Mouse (Mus musculus): ENCODE results near the gene Mepce.

Mepce gene

DNA sequence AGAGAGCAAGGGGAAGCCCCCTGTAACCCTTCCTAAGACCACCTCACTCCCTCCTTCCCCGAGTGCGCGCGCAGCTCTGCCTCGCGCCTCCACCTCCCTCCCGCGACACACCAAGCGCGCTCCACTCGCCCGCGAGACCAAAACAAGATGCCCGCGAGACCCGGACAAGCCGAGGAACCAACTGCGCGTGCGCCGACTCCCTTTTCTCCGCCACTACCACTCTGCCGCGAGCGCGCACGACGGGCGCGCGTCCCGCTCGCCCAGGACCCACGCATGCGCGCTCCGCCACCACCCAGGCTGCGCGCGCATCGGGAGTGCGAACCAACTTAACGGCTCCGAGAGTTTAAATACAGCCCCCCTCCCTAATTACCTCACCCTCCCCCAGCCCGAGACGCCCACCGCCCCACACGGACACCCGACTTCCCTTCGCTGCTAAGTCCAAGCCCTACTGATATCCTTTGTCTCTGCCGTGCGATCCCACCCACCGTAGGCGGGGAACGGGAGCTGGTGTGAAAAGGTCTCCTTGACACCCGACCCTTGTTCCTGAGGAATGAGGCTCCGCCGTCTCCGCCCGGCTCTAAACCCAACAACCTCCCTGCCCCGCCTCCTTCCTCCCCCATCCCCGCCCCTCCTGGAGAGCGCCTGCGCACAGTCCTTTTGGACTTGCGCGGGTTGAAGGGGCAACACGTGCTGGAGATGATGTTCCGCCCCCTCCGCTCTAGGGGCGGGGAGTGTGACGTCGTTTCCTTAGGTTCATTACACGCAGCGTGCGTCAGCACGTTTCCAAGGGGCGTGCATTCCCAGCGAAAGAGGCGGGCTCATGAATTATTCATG lies 1.1 kb downstream of the Mepce start:
- DNase-seq = peak; percentile 100

DNA sequence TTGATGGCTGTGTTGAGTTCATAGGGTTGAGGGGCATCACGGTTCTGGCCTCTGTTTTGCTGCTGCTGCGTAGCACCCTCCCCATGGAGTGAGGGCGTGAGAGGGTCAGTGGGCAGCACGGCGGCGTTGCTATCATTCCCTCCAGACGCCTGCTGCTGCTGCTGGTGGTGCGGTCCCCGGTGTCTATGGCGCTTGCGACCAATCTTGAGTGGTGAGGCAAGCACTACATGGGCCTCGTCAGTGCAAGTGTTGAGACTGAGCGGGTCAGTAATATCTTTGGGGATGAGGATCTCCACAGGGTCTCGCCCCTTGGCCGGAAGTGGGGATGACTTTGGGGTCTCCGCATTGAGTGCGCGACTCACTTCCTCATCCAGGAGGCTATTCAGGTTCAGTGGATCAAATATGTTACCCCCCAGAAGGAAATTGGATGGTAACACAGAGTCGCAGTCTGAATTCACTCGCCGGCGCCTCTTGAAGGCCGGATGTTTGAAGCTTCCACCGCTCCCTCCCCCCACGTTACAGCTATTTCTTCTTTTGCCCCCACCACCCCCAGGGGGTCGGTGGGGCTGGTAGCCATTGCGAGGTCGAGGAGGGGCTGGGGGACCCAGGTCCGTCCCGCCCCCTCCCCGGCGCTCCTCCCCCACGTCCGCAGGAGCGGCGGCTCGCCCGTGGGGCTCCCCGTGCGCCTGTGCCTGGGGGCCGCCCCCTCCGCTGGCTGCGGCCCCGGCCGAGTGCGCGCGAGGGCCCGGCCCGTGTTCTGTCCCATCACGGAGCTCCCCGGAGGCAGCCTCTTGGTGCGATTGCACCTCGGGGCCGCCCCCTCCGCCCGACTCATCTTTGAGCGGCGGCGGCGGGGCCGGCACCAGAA lies 2.1 kb downstream of the Mepce start:
- DNase-seq = peak; percentile 50

DNA sequence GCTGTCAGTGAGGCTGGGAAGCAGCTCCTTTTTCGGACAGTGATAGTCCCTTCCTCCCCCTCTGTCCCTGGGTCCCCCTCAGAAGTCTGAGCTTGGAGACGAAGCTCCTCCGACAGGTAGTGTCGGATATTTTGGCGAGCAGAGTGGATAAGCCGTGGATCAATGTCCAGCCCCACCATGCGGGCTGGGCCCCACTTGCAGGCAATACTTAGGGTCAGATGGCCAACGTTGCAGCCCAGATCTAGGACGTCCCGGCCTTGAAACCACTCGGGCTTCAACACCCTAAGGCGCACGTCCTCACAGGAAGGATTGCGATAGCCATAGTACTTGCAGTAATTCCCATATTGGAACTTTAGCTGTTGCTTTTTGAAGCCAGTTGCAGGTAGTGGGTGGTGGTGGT lies 2.9 kb downstream of the Mepce start:
- peak; percentile 27 for DNase-seq

DNA sequence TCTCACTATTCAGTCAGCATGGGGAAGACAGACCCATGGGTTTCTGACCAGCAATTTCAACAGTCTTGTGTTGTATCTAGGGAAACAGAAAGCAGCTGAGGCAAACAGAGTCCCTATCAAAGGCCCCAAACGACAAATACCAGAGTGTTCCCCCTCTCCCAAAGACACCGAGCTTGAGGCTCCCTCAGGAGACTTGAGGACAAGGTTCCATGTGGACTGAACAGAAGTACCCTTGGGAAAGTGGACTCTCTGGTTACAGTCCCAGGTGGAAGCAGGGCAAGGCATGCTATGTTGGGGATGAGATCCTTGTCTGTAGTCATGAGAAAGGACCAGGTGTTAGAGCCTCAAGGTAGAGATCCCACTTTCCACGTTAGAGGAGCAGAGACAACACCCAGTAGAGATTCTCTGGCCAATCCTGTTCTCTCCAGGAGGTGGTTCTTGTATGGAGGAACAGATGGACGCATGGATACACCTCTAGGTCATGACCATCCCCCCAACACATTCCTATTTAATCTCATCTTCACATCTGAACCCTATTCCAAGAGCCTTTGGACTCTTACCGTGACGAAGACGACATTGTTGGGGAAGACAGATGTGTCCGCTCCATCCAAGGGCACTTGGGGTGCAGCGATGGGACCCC lies 3.4 kb downstream of the Mepce start:
- DNase-seq = no peak

DNA sequence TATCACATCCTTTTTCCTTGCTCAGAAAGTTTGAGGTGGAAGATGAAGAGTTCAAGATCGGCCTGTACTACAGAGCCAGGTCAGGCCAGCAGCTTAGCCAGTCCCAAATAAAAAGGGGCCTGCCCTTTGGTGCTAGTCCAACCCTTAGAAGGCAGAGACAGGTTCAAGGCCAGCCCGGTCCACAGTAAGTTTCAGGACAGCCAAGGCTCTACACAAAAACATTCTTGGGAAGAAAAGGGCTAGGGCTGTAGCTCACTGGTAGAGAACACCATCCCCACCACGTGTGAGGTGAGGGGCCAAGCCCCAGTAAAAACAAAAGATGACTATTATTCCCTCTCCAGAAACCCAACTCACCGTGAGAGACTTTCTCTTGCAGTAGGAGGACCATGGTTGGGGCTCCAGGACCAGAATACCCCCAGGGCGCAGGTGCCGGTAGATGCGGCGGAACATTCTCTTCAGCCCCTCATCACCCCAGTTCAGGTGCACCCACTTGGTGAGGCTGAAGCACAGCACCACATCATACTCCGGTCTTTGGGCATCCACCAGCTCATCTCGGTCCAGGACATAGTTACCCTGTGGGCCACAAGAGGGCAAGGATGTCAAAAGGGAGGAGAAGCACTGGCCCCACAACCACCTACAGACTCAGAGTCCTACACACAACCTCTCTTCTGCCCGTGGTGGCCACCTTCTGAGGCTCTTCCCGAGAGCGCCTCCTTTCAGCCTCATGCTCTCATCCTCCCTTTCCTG lies 4.5 kb downstream of the Mepce start:
- DNase-seq = peak; percentile 21

DNA sequence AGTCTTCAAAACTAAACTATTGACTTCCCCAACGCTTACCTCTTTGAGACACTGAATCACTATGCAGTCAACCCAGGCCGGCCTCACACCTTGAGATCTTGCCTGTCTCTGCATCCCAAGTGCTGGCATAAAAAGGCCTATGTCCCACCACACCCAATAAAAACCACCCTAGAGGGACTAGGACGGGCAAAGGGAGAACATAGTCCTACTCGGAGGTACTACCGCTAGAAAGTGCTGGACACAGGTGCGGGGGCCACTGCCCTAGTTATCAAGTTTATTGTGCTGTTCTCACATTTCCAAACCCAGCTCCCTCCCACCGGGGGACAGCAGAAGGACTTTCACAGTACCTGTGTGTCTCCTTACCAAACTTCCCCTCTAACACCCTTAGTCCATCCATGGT lies 5.8 kb downstream of the Mepce start:
- no peak for DNase-seq

DNA sequence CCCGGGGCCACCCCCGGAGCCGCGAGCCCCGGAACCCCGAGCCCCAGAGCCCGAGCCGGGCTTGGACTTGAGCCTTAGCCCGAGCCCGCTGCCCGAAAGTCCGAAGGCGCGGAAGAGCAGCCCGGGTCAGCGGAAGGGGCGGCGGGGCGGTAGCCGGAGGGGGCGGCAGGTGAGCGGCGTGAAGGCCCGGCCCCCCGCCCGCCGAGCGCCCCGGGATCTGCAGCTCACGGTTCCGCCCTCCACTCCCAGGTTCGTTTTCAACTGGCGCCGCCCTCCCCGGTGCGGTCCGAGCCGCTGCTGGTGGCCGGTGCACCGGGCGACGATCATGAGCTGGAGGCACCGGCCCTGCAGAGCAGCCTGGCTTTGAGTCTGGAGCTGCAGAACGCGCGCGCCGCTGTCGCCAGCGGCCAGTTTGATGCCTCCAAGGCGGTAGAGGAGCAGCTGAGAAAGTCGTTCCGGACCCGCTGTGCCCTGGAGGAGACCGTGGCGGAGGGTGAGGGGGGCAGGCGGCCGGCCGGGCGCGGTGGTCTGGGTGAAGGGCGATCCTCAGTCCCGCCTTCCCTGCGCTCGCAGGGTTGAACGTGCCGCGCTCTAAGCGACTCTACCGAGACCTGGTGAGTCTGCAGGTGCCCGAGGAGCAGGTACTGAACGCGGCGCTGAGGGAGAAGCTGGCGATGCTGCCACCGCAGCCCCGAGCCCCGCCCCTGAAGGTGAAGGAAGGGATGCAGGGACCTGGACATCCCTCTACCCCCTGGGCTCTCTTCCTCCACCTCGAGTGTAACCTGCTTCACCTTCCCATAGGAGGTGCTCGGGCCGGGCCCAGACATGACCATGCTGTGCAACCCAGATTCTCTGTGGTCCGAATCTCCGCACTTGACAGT lies 8.2 kb downstream of the Mepce start:
- peak; percentile 67 for DNase-seq

DNA sequence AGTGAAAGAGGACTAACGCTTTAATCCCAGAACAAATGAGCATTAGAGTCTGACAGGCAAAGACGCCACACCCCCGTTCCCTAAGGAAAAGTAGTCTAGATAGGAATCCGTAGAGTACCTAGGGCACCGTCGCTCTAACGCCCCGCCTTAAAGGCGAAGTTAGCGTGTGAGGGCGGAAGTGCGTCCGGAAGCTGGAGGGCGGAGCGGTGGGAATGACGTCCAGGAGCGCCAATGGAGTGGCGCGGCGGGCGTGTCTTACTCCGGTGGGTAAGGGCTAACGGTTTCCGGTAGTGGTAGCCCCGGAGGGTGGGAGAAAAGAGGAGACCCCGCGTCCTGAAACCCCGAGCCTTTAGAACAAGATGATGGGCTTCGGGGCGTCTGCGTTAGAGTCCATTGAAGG lies 8.8 kb downstream of the Mepce start, which contains the start of gene Ppp1r35:
Gene Ppp1r35 (plus strand): TSS at position 215 of the 400 bp plus-strand sequence.
- DNase-seq = peak; percentile 98

DNA sequence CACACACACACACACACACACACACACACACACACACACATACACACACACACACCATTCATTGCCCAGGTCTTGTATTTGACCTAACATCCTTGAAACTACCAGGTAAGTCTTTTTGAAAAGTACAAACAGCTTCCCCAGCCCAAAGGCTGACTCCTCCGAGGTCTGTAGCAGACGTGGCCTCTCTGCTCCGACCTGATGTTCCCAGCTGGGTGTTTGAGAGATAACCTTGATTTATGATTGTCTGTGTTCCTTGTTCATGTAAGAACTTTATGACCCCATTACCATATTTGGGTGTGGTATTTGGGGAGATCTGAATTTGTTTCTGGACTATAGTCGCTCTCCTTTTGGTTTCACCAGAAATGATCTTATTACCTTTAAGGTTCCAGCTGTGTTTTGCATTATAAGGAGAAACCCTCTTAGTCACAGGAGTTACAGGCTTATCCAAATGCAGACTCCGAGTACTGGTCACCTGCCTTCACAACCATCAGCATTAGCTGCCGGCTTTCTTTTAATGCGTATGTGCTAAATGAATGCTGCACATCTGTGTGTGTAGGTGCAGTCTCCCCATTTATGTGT lies 10.1 kb downstream of the Mepce start:
- no peak for DNase-seq

DNA sequence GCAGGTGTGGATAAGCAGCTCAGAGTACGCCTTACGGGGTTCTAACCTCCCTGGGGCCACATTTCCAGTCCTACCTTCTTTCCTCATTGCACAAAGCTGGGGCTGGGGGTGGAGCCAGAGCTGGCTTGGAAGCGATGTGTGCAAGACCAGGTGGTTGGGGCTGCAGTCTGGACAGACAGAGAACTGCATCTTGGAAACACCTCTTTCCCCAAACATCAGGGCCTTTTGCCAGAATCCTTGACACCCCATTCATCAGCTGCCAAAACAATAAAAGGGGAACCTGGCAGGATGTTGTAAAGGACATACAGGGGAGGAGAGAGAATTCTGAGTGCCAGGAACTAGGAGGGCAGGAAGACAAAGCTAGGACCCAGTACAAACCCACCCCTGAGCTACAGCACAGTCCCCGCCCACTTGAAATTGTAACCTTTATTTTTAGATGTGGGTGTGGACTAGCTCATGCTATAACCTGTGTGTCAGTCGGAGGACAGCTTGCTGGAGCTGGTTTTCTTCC lies 11.0 kb downstream of the Mepce start:
- peak; percentile 67 for DNase-seq

DNA sequence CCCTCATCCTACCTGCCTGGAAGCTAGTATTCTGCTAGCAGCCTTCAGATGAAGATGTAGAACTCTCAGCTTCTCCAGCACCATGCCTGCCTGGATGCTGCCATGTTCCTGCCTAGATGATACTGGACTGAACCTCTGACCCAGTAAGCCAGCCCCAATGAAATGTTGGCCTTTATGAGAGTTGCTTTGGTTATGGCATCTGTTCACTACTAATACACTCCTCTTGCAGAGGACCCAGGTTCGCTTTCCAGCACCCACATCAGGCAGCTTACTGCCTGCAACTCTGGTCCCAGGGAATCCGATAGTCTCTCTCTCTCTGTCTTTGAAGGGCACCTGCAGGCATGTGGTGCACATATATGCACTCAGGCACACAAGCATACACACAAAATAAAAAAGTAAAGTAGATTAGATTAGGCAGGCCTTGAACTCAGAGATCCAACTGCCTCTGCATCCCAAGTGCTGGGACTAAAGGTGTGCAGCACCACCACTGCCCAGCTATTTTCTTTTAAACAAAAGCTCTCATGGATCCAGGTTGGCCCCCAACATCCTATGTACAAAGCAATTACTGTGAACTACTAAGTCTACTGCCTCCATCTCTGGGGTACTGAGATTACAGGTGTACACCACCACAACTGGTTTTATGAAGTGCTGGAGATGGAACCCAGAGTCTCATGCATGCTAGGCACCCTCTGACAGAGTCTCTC lies 11.7 kb downstream of the Mepce start:
- no peak for DNase-seq

DNA sequence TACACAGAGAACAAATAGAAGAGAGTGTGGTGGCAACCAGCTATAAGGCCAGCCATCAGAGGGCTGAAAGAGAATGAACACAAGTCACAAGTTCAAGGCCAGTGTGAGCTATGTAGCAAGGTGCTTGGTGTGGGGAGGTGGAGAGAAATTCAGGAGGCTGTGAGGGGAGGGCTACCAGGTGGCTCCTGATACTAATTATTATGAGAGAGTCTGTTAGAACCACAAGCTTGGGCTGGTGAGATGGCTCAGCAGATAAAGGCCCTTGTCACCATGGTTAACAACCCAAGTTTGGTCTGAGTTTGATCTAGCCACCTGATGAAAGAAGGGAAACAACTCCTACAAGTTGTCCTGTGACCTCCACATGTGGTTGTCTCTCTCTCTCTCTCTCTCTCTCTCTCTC lies 14.7 kb downstream of the Mepce start:
- DNase-seq = no peak

DNA sequence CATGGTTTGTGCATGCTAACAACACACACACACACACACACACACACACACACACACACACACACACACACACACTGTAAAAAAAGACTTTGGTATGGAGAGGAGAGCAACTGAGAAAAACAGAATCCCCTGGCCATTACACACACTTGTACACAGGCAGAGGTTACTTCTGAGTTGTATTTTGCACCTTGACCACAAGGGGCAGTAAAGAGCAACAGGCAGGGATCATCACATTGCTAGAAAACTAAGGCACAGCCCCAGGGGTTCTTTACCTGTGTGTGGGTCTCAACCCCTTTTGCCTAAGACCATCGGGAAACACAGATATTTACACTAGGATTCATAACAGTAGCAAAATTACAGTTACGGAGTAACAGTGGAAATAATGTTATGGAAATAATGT lies 16.7 kb downstream of the Mepce start:
- DNase-seq = peak; percentile 39

DNA sequence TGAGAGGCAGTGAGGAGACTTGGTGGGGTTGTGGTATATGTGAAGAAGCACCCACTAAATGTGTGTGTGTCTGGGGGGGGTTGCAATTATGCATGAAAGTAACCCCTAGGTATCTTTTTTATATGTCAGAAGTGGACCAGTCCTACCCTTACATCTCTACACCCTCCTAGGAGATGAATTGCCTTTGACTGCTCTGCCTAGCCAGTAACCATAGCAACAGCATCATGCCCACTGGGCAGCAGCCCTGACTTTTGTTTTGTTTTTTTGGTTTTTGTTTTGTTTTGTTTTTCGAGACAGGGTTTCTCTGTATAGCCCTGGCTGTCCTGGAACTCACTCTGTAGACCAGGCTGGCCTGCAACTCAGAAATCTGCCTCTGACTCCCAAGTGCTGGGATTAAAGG lies 19.0 kb downstream of the Mepce start:
- no peak for DNase-seq

DNA sequence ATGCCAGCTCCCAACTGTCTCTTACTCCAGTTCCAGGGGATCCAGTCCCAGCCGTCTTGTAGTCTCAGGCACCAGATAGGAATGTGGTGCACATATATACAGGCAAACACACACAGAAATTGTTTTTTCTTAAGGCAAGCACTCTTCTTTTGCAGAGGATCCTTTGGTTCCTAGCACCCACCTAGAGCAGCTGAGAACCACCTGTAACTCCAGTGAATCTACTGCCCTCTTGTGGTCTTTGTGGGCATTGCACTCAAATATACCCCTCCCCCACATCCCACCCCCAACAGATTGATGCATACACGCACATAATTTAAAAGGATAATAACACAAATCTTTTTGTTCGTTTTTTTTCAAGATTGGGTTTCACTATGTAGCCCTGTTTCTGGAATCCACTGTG lies 21.2 kb downstream of the Mepce start:
- no peak for DNase-seq

DNA sequence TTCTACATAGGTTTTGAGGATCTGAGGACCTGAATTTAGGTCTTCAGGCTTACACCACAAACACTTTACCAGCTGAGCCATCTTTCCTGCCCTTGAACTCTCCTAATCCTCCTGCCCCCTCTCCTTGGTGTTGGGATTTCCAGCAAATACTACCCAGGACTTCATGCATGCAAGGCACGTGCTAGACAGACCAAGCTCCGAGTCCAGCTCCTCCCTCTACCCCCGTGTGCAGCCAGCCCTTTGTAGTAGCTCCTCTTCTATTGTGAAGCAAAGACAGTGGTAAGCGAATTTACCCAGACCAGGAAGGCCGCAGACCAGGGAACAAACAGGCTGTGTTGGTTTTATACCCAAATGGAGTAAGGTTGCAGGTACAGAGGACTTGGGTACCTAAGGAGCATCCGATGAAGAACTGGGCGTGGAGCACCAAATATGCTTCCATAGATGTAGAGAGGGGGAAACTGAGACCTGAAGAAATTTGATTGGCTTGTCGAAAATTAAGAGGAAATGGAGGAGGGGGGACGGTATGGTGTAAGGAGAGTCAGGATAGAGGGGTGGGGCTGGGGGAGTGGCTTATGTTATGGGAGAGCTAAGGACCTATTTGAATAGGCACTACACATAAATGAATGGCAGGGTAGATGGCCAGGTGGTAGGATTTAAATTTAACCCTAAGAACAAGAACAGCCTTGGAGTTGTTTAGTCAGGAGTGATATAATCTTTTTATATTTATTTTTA lies 22.7 kb downstream of the Mepce start:
- no peak for DNase-seq

DNA sequence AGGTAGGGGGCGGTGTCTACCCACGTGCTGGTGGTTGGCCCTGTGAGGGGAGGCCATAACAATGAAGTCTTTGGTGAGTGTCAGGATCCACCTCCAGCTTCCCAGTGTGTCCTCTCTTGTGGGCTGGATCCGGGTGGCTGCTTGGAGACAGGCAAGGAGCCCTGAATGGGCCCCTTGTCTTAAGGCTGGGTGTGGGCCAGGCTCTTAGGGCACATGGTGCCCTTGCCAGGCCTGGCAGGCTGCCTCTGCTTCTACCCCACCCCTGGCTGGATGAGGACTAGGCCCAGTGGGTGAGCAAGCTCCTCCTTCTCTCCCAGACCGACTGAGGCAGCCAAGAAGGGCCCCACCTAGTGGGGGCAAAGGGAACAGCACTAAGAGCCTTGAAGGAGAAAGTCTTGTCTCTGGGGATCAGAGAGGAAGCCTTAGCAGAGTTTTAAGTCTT lies 27.5 kb downstream of the Mepce start:
- peak; percentile 88 for DNase-seq

DNA sequence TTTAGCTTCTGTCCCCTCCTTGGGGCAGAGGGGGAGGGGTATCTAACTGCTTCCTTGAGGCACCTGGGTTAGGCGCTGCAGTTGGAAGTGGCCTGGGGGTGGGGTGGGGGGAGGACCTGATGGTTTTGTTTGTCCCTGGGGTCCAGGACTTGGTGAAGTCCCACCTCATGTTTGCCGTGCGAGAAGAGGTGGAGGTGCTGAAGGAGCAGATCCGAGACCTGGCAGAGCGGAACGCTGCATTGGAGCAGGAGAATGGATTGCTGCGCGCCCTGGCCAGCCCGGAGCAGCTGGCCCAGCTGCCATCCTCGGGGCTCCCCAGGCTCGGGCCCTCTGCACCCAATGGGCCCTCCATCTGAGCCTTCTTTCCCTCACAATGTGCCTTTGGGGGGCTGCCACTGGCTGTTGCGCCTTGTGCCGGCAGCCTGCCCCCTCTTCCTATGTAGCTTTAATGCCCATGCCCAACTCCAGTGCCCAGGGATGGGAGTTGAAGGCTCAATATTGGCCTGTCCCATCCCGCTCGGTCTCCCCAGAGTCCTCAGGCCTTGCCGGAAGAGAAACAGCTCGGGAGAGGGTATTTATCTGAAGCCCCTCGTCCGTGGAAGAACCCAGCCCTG lies 28.4 kb downstream of the Mepce start:
- no peak for DNase-seq

DNA sequence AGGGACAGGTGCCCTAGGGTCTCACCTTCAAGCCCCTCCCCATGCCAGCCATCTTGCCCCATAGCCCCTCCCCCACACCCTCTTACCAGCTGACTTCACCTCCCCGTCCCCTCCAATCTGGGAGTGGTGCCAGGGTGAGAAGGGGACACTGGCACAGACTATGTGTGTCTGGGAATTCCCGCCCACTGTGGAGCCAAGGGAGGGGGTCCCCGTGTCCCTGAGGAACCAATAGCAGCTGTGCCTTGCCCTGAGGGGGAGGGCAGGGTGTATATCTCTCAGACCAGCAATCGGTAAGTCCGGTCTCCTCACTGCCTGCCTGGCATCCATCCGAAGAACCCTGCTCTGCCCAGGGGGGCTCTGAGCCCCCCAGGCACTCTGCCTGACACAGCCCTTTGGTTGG lies 29.6 kb downstream of the Mepce start:
- DNase-seq = peak; percentile 53

Data from kidney, postnatal 10 days (tissue).